Mouse (Mus musculus) hematopoietic stem cell, adult 5-6 weeks (primary cell): ENCODE measurements around the gene Zfp352. TPM values are rescaled to one million over a fixed set of nuclear protein-coding genes. Genes with fewer than 3 reads are reported as not detected.
"Not testable (repeated sequence)": the region's sequence is repeated elsewhere in the genome, so short reads cannot be mapped to it uniquely, and the experiment has no call there.

Source experiments
- ATAC-seq, 2 experiments: fragments of 125-278 bp in 1 of 2; replicated peaks in 1 of 2; 2 replicates each; pipeline ENCODE4 v1.8.0; 2016 to 2017; ENCODE audit warnings: inconsistent platforms in 2 of 2, mild to moderate bottlenecking in 2 of 2, moderate number of reproducible peaks in 2 of 2, low read depth in 1 of 2, moderate TSS enrichment in 1 of 2; ENCODE audit not compliant: low FRiP score in 2 of 2, poor library complexity in 2 of 2, severe bottlenecking in 2 of 2, insufficient read depth in 1 of 2, low TSS enrichment in 1 of 2
- total RNA-seq: library from RNA; stranded (forward); fragments of 172-1452, 232-1000 nt; gene quantifications from 2 replicates; pipeline ENCODE4 v1.2.3, GENCODE M21; 2017

Gene Zfp352
- total RNA-seq: not detected in 2 replicates

DNA sequence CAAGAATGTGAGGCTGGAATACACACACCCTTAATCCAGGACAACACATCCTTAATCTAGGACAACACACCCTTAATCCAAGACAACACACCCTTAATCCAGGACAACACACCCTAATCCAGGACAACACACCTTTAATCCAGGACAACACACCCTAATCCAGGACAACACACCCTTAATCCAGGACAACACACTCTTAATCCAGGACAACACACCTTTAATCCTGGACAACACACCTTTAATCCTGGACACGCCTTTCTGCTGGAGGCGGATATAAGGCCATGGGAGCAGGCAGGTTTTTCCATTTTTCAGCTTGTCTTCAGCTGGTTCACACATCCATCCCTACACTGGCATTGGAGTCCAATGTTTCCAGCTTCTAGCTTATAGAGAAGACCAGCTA is at the start of gene Zfp352:
Gene Zfp352 (plus strand): TSS at position 301 of the 400 bp plus-strand sequence.
- ATAC-seq: no peak

DNA sequence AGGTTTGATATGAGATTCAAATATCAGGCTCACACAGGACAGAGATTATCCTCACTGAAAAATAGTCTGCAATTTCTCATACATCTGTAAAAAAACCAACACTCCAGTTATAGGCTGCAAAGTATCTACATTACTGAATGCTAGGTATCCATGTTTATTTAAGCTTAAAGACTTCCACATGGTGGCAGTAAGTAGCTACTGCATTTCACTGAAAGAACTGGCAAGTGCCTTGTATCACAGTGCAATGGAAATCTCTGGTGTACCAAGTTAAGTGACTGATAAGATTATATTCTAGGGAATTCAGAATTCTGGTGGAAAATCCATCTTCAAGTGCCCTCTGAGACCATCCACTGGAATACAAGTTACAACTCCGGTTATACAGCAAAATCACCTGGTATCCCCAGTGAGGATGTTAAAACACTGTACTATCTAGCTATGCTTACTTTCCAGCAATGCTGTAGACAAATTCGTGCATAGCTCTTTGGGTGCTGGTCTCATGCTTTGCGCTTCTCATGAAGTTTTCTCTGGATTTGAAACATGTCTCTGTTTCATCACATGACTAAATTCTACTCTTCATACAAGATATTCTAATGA is 47.6 kb upstream of the Zfp352 start:
- ATAC-seq: no peak

DNA sequence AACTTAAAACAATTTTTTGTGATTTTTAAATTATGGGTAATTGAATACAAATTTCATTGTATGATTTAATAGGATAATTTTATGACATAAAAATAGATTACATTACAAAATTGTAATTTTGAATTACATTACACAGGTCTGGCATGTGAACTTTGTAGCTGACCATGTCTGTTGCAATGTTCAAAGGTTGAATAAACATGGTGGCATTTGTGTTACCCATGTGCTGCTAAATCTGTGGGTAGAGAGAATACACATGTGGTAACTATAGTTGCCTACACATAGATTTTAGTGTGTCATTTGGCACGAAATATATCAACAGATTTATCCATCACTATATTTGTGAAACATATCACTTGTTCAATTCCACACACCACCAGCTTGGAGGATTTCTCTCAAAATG is 44.6 kb upstream of the Zfp352 start:
- no peak for ATAC-seq

DNA sequence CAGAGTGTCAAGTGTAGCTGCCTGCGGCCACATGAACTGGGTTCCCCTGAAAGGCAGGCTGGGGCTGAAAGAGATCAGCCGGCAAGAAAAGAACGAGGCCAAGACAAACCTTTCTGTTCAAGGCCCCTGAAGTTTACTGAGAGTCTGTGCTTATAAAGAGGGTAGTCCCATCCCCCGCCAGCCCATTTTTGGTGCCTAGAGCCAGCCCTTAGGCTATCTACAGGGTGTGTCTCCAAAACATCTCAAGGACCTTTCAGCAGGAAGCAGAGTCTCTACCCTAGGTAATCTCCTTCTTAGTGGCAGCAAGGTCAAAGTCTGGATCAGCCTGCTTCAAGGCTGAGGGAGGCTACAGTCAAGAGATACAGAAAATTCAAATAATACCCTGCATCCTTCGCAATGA is 15.2 kb upstream of the Zfp352 start:
- no peak for ATAC-seq

DNA sequence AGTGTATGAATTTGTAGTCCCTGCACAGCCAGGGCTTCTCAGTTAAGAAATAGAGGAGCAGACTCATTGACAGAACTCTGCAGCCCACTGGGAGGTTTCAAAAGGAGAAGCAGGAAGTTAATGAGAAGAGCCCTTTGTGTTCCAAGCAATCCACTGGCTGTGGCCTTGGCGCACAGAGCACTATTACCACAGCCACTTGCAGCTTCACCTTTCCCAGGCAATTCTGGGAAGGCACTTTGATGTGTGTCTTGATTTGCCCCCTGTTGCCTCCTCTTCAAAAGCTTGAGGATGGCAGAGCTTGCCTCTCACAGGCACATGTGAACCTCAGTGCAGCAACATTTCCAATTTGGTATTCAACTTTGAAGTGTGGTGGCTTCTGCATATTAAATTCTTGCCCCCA is 7.1 kb upstream of the Zfp352 start:
- no peak for ATAC-seq

DNA sequence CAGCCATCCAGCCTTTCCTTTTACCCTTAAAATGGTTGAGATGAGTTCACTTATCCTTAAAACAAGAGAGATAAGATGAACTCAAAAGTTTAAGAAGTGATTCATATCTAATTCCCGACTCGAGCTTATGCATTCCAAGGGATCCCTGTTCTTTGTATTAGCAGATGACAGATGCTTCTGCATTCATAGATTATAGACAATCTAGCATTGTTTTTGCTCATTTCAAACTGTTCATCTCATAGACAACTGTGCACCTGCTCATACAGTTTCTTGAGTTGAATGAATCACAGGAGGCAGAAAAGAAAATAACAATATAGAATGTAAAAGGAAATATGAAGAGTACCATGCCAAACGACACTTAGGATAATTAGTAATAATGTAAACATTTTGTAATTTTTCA is 6.5 kb upstream of the Zfp352 start:
- ATAC-seq: no peak

DNA sequence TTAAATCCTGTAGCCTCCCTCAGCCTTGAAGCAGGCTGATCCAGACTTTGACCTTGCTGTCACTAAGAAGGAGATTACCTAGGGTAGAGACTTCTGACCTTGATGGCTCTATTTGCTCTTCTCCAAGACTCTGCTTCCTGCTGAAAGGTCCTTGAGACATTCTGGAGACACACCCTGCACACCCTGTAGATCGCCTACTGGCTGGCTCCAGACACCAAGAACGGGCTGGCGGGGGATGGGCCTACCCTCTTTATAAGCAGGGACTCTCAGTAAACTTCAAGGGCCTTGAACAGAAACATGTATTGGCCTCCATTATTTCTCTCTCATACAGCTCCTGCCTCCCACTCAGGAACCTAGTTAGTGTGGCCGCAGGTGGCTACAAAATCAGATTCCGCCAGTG is 17.0 kb downstream of the Zfp352 start:
- not testable (repeated sequence) for ATAC-seq

DNA sequence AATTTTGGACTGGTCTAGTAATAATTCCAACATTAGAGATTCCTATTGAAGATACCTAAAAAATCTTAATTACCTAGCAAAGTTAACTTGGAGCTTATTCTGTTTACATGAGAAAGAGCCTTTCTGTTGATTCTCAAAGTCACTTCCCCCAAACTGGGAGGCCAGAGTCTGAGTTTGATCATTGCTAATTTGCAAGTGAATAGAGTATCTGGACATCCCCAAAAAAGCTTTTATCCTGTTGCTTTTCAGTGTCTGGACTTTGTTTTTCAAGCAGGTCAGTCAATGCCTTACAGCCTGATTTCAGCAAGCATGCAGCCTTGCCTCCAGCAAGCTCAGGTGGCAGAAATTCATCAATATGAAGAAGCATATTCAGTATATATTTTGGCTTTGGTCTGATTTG is 51.2 kb downstream of the Zfp352 start:
- no peak for ATAC-seq
